Mouse (Mus musculus) induced T-regulatory cell, adult 2 months (primary cell): ENCODE data around the gene Gm36210.

Experiments used
- DNase-seq: peaks from one replicate; pipeline ENCODE4 v3.0.0-alpha.2; 2012; ENCODE audit warnings: low read depth

Gene Gm36210

DNA sequence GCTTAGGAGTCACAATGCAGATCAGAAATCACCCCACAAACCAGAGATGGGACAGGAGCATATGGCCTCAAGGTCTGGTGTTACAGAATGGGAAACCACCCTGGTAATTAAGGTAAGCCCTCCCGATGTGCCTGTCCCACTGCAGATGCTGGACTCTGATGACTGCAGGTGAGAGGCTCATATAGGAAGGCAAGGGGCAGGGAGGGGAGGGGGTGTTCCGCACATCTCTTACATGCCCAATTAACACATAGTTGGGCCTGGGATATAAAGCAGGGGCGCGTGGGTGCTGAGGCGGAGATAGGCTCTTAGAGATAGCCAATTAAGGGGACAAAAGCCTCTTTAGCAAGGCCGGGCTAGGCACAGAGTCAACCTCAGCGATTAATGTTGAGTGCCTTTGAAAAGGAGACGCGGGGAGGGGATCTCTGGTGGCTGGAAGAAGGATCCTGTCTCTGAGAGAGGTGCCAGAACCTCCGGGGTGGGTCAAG, at the start of gene Gm36210:
Gm36210 (minus strand) TSS at position 51 of the 485 bp plus-strand sequence.
- DNase-seq: no peak

DNA sequence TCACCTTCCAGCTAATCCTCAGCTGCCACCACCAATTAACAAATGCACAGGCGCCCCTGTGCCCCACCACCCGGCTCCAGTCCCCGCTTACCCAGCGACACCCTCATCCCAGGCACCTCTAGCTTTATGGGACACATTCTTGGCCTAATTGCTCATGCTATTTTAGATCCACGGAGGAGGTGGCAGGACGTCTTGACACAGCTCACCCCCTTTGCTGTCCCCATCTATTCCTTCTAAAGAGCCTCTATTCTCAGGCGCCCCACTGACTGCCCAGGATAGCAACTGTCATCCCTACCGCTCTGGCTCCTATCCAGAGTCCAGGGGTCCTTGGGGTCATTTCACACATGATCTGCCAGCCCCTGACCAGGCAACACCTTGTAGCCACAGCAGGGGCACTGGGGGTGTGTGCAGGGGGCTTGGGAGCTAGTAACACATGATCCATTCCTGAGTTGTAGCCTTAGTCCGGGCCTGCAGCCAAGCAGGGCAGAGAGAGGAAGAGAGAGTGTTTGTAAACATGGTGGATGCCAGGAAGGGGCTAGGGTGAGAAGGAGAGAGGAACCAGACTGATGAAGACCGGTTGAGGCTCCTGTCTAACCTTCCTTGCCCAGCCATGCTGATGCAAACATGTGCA, 47.6 kb upstream of the Gm36210 start:
- DNase-seq: no peak

DNA sequence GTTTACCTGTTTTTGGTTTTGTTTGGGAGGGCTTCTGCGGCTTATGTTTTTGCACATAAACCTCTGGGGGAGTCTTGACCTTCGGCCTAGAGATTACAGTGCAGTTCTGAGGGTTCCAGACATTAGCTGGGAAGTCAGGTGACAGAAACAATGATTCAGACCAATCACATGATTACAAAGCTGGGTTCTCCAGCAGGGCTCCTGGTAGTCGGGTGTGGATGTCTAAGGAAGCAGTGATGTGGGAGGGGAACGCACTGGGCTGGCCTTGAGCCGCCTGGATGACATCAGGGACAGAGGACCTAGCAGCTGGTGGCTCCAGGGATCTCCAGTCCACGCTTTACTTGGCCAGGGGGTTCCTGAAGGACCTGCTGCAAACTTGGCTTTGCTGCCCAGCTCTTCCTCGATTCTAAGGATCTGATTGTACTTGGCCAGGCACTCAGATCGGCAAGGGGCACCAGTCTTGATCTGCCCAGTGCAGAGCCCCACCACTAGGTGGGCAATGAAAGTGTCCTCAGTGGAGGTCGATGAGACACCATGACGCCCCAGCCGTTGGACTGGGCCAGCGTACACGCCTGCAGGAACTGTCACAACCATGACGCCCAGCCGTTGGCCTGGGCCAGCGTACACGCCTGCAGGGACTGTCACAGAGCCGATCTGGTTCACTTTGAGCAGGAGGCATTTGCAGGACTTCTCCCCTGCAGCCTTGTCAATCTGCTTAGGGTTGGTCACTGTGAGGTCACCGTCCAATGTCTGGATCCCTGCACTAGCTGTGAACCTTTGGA, 44.4 kb upstream of the Gm36210 start:
- DNase-seq: no peak

DNA sequence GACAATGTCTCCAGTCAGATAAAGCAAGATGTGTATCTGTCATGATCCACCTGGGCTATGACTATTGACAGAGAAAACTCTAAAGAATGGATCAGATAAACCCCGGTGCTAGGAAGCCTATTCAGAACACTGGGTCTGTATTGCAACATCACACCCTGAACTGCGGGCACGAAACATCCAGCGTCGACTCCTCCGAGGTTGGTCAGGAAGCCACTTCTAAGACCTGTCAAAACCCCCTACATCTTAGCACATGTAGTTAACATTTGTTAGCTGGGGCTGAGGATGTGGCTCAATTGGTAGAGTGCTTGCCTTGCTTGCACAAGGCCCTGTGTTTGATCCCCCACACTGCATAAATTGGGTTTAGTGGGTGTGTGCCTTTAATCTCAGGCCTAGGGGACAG, 42.1 kb upstream of the Gm36210 start:
- DNase-seq: peak; percentile 26

DNA sequence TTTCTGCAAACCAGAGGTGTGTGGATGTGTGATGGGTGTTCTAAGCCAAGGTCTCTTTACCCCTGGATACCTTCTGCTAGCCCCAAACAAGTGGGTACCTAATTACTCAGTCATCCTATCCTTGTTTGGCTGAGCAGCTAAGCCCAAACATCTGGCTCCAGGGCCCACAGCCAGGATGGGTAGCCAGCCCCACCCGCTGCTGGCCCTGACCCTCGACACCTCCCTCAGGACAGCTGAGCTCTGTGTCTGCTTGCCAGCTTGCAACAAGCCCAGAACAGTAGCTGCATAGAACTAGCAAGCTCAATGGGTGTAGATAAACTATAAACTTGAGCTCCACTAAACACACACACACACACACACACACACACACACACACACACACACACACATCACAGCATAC, 41.5 kb upstream of the Gm36210 start:
- no peak for DNase-seq

DNA sequence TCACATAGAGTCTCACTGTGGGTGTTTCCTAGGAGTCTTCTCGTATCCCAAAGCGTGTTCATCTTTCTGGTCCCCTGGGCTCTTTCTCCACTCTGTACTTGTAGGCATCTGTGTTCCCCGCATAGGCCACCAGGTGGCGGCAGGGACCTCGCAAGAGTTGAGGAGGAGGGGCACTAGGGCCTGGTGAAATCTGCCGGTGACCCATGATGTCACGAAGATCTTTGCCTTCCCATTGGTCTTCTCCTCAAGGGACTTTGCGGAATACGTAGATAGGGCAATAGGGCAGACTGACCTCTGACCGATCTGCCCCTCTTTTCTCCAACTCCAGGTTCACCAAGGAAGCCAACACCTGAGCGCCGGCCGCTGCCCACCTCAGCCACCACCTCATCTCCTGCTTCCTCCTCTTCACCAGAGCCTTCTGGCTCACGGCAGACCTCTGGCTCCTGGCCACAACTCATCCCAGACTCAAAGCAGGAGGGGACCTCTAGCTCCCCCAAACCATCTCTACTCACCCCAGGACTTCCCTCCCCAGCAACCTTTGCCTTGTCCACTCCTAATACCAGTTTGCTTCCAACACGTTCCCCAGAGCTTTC, 37.0 kb upstream of the Gm36210 start:
- DNase-seq: peak; percentile 98

DNA sequence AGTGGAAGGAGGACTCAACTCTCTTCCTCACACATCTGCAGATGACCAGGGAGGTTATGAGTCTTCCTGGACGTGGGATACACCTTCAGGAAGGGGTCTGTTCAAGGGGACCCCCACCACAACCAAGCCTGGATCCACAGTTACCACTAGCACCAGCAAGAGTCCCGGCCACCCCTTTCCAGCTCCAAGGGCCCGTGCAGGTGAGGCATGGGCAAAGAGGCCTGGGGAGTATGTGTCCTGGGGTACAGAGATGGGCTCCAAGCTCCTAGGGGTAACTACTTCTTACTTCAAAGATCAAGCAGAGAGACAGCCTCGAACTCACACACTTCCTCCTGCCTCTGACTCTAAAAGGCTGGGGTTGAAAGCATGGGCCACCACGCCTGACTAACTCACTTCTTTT, 36.4 kb upstream of the Gm36210 start:
- no peak for DNase-seq

DNA sequence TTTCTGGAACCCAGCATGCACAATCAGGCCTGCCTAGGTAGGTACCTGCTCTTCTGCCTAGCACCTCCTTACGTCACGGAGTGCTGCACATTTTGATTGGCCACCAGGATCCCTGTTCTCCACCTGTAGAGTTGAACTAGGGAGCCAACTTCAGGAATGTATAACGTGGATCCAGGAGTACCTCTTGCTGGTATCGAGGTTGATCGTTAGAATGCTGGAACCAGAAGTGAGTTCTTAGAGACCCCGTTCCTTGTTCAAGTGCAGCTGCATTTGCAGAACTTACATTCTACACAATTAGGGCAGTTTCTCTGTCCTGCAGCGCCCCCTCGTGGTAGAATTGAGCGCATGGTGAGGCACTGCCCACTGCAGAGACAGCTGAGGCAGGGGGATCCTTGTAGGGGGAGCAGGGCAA, 33.8 kb upstream of the Gm36210 start:
- peak; percentile 93 for DNase-seq

DNA sequence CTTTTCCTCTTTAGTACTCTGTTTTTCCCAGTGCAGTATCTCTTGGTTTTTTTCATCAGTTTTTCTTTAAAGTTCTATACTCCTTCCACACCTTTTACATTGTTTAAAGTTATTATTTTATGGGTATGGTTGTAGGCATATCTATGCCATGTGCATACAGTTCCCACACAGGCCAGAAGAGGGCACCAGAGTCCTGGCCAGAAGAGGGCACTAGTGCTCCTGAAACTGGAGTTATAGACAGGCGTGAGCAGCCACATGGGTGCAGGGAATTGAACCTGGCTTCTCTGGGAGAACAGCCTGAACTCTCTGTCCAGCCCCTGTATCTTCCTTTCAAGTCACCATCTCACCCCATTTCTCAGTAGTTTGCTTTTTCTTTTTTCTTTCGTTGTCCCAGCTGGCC, 32.1 kb upstream of the Gm36210 start:
- DNase-seq: peak; percentile 84

DNA sequence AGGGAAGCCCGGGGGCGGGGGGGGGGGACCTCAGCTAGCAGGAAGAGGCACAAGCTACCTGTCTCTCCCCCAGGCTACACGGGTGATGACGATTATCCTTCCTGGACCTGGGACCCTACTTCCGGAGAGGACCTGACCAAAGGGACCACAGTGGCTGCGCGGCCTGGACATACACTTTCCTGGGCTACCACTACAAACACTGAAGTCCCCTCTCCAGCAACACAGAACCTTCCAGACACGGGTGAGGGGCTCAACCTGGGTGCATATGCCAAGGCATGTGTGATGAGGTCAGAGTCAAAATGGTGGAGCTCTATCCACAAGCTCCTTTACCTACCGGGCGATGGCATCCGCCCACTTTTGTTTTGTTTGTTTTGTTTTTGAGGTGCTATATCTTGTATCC, 31.1 kb upstream of the Gm36210 start:
- no peak for DNase-seq

DNA sequence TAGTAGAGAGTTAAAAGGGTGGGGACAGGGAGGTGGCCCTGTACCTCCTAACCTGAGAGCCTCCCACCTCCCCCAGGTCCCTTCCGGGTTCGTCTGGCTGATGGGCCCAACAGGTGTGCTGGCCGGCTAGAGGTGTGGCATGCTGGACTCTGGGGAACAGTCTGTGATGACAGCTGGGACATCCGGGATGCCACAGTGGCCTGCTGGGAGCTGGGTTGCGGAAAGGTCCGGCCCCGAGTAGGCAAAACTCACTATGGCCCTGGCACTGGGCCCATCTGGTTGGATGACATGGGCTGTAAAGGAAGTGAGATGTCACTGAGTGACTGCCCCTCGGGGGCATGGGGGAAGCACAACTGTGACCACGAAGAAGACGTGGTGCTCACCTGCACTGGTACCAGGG, 30.5 kb upstream of the Gm36210 start:
- DNase-seq: no peak

DNA sequence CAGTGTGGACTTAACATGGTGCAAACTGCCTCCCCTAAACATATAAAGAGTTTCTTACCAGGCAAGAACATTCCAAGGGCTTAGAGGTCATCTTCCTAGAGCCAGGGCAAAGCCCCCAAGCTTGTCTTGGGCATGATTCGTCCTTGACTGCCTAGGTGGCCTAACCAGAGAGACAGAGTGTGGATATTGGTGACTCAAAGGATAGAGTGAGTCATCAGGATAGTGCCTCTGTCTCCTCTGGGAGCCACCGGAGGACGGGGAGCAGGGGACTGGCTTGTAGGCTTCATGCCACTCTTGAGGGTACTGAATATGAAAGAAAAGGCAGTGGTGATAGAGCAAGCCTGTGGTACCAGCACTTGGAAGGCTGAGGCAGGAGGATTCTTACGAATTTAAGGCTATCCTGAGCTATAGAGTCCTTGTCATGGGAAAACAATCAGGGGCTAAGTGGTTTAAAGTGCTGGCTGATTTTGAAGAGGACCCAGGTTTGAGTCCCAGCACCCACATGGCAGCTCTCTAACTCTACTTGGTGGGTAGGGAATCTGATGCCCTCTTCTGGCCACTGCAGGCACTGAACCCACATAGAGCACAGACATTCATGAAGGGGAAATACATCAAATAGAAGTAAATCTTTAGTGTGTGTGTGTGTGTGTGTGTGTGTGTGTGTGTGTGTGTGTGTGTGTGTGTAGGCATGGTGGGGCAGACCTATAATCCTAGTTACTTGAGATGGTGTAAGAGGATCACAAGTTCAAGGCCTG, 28.0 kb upstream of the Gm36210 start:
- no peak for DNase-seq

DNA sequence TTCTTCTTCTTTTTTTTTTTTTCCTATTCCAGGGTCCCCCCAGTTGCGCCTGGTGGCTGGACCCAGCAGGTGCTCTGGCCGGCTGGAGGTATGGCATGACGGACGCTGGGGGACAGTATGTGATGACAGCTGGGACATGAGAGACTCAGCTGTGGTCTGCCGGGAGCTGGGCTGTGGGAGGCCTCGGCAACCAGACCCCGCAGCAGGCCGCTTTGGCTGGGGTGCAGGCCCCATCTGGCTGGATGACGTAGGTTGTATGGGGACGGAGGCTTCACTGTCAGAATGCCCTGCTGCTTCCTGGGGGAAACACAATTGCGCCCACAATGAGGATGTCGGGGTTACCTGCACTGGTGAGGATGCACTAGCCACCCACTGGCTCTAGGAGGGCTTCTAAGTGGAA, 26.8 kb upstream of the Gm36210 start:
- DNase-seq: no peak

DNA sequence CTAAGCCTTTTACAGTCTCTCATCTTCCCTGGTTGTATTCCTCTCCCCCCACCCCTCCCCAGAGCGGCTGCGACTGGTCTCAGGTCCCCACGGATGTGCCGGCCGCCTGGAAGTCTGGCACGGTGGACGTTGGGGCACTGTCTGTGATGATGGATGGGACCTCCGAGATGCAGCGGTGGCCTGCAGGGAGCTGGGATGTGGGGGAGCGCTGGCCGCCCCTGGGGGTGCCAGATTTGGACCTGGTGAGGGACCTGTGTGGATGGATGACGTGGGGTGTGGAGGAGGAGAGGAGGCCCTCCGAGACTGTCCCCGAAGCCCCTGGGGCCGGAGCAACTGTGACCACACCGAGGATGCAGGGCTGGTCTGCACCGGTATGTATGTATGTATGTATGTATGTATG, 22.0 kb upstream of the Gm36210 start:
- no peak for DNase-seq

DNA sequence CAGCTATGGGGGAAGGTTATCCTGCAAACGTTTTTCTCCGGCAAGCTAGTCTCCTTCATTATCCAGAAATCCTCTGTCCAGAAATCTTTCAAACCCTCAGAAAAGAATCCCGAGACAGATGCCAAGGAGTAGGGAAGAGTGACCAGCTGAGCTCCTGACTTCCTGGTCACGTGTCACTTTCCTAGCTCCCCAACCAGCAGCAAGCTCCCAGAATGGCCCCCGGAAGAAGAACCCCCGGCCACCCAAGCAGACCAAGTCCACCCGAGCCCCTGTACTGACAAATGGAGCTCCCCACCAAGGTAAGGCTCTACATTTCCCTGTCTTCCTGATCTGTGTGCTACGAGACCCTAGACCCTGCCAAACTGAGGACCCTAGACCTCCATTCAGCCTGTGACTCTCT, 21.4 kb upstream of the Gm36210 start:
- DNase-seq: no peak

DNA sequence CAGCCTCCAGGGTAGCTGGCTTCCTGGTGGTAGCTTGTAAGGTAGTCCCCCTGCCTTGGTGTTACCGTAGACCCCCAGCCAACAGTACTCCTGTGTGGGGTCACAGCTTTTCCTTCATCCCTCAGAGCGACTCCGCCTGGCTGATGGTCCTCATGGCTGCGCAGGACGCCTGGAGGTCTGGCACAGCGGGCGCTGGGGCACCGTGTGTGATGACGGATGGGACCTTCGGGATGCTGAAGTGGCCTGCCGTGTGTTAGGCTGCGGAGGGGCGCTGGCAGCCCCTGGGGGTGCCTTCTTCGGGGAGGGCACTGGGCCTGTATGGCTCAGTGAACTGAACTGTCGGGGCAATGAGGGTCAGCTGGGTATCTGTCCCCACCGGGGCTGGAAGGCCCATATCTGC, 20.5 kb upstream of the Gm36210 start:
- DNase-seq: no peak

DNA sequence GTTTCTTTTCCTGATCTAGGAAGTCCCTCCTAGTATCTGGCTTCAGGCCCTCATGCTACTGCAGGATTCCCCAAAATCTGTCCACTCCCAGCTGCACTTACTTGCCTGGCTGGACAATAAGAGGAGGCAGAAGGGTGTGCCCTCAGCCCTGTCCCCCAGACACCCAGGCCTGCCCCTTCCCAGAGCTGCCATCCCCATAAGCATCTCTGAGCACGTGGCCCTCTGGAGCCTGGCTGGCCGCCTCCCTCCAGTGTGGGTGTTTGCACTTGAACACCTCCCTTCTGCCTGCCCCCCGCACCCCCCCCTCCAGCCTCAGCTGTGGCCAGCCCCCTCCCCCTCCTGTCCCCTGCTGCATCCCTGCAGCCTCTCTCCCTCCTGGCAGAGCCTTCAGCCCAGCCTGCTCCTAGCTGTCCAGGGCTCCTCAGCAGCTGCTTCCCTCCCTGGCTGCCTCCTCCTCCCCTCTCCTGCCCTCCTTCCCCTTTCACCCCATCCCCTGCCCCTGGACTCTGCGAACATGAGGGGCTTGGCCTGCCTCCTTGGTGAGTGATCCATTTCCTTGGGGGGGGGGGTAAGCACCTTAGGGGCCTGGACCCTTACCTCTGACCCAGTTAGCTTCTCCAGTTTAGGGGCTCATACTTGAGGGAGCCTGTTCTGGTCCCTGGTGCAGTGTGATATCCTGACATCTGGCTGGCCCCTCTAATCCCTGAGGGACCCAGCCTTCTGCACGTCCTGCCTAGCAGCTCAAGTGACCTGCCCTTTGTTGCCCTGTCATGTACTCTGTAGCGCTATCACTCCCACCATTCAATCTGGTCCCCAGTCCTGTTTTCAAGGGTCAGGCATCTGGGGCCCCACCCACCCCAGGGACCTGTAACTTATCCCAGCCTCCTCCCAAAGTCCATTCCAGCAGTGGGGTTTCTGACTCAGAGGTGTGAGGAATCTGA, 19.4 kb upstream of the Gm36210 start, which contains the start of gene Ssc5d:
Ssc5d (plus strand) TSS at position 345 of the 941 bp plus-strand sequence.
- DNase-seq: no peak

DNA sequence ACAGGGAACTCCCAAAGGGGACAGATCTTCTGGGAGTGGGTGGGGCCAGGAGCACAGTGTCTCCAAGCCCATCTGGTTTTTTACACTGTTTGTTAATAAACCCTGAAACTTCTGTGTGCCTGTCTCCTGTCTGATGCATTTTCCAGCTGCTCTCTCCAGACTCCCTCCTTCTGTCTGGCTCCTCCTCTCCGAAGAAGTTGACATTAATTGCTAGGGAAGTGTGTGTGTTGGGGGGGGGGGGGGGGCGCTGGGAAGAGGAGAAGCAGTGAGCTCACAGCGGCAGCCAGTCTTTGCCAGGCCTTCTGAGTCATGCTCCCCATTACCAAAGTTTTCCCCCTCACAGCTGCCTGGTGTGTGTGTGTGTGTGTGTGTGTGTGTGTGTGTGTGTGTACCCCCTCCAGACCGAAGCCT, 18.6 kb upstream of the Gm36210 start:
- DNase-seq: no peak

DNA sequence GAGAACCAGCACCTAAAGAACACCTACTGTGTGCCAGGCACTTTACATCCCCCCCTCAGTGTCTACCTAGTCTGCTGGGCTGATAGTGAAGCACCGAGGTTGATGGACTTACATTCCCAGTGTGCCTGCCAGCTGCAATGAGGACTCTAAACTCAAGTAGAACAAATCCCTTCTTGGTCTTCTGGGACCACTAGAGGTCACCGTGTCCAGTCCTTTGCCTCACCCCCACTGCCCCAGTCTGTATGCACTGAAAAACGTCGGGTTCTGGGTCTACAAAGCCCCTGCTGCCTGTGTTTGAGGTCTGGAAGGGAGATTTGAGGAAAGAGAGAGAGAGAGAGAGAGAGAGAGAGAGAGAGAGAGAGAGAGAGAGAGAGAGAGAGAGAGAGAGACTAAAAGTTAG, 18.2 kb upstream of the Gm36210 start:
- no peak for DNase-seq

DNA sequence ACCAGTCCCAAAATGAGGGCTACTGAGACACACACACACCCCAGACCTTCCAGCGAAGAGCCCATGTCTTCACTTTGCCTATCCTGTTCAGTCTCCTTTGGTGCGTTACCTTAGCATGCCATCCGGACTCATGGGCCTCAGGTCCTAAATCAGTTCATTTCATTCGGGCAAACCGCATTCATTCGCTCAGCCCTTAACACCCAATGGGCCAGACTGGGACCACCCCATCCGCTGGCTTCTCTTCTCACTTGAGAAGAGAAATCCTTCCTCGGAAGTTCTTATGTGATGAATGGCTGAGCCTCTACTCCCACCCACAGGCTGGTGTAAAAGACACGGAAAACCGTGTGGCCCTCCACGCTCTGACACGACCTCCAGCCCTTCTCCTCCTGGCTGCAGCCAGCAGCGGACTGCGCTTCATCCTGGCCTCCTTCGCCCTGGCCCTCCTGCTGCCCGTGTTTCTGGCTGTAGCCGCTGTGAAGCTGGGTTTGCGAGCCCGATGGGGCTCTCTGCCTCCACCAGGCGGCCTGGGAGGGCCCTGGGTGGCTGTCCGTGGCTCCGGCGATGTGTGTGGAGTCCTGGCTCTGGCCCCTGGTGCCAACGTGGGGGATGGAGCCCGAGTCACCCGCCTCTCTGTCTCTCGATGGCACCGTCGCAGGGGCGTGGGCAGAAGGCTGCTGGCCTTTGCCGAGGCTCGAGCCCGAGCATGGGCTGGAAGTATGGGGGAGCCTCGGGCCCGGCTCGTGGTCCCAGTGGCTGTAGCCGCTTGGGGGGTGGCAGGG, 17.5 kb upstream of the Gm36210 start:
- peak; percentile 35 for DNase-seq
